Mouse (Mus musculus) forebrain, embryonic 10.5 days (tissue): Measurements from ENCODE around the gene Tmcc1. TPM values are rescaled to one million over a fixed set of nuclear protein-coding genes. Genes with fewer than 3 reads are reported as not detected.

ENCODE experiments used
- DNase-seq: peaks from one replicate; pipeline ENCODE4 v3.0.0-alpha.2; 2017; ENCODE audit warnings: low spot score; ENCODE audit errors: extremely low spot score
- H3K27ac ChIP-seq: fragments of 300-500 bp; sonication (generic); 2 replicates; pipeline ENCODE4 v1.5.1; 2016; ENCODE audit warnings: mild to moderate bottlenecking
- H3K27me3 ChIP-seq: fragments of 300-500 bp; sonication (generic); 2 replicates; pipeline ENCODE4 v1.6.1; 2016; ENCODE audit warnings: mild to moderate bottlenecking; ENCODE audit not compliant: poor library complexity, severe bottlenecking
- H3K36me3 ChIP-seq: fragments of 300-500 bp; sonication (generic); replicated peaks from 2 replicates; pipeline ENCODE4 v1.6.1; 2016; ENCODE audit warnings: mild to moderate bottlenecking, moderate library complexity
- H3K4me1 ChIP-seq: fragments of 300-500 bp; sonication (generic); 2 replicates; pipeline ENCODE4 v1.6.1; 2016
- H3K4me3 ChIP-seq: fragments of 300-500 bp; sonication (generic); 2 replicates; pipeline ENCODE4 v1.5.1; 2016; ENCODE audit warnings: mild to moderate bottlenecking, moderate library complexity
- H3K9me3 ChIP-seq: fragments of 300-500 bp; sonication (generic); 2 replicates; pipeline ENCODE4 v1.6.1; 2016; ENCODE audit warnings: mild to moderate bottlenecking, moderate library complexity
- WGBS: fragments of 180-500 bp; shearing (Covaris S2); methylation state at CpG from one replicate; pipeline ENCODE4 v1.1.7; 2016; 5-methylcytosine and 5-hydroxymethylcytosine counted together
- polyA plus RNA-seq: library from polyadenylated mRNA; unstranded; fragments of >200 nt; fragmentation: Nextera tagmentation; extraction: Ambion mirVana; gene quantifications from 2 replicates; pipeline ENCODE4 v1.2.1, GENCODE M21; 2016

Tmcc1 gene
- polyA plus RNA-seq, 1 experiment from 2014 or later = 16.2 TPM

- peak overlapping the region; percentile 4; the same call in 1 of the 2 replicates for H3K27ac ChIP-seq
- no peaks in the 10 kb centered on the region for H3K9me3 ChIP-seq
- H3K36me3 ChIP-seq = no peaks in the 10 kb centered on the region
- H3K4me1 ChIP-seq = peaks cover 31% of the 10 kb centered on the region
- no peak overlapping the region for H3K4me3 ChIP-seq
- DNase-seq = no peak
- no peaks in the 10 kb centered on the region for H3K27me3 ChIP-seq
- 89% methylated on average over 15 of the region's 15 CpGs for WGBS
Measured at GRCm38 (mm10) chr6:115977810-115978209, 215.5 kb downstream of the Tmcc1 start.

- Histone ChIP-seq H3K4me1 (peaks cover 33% of the 10 kb centered on the region), H3K4me3 (no peak overlapping the region), H3K27me3 (no peaks in the 10 kb centered on the region), H3K27ac (no peak overlapping the region), H3K36me3 (no peaks in the 10 kb centered on the region), H3K9me3 (no peaks in the 10 kb centered on the region)
- WGBS = 89% methylated on average over 8 of the region's 8 CpGs
- no peak for DNase-seq
Measured at GRCm38 (mm10) chr6:115975606-115976005, 217.7 kb downstream of the Tmcc1 start.

GRCm38 (mm10) chr6:115973881-115974662 is 219.2 kb downstream of the Tmcc1 start:
- H3K27me3 ChIP-seq = no peaks in the 10 kb centered on the region
- DNase-seq = no peak
- H3K36me3 ChIP-seq = no peaks in the 10 kb centered on the region
- no peaks in the 10 kb centered on the region for H3K9me3 ChIP-seq
- 89% methylated on average over 16 of the region's 16 CpGs for WGBS
- 0 out of 2 replicates have a peak overlapping the region, but pooled peaks have one; percentile 15 for H3K27ac ChIP-seq
- H3K4me3 ChIP-seq = no peak overlapping the region
- peaks cover 28% of the 10 kb centered on the region for H3K4me1 ChIP-seq

- no peaks in the 10 kb centered on the region for H3K27me3 ChIP-seq
- H3K4me1 ChIP-seq = peaks cover 33% of the 10 kb centered on the region
- H3K27ac ChIP-seq = no peak overlapping the region
- no peak overlapping the region for H3K4me3 ChIP-seq
- WGBS = 86% methylated on average over 15 of the region's 15 CpGs
- no peak for DNase-seq
- no peaks in the 10 kb centered on the region for H3K9me3 ChIP-seq
- no peaks in the 10 kb centered on the region for H3K36me3 ChIP-seq
Measured at GRCm38 (mm10) chr6:115973139-115973875, 220.0 kb downstream of the Tmcc1 start.

- H3K27ac ChIP-seq = peak overlapping the region; percentile 31; the same call in 1 of the 2 replicates
- H3K9me3 ChIP-seq = no peaks in the 10 kb centered on the region
- no peak overlapping the region for H3K4me3 ChIP-seq
- H3K36me3 ChIP-seq = no peaks in the 10 kb centered on the region
- WGBS = 77% methylated on average over 7 of the region's 7 CpGs
- no peak for DNase-seq
- peaks cover 41% of the 10 kb centered on the region for H3K4me1 ChIP-seq
- no peaks in the 10 kb centered on the region for H3K27me3 ChIP-seq
Measured at GRCm38 (mm10) chr6:115972083-115972764, 221.1 kb downstream of the Tmcc1 start.

GRCm38 (mm10) chr6:115971273-115972060 is 221.8 kb downstream of the Tmcc1 start:
- Histone ChIP-seq H3K4me1 (peaks cover 41% of the 10 kb centered on the region), H3K36me3 (0 out of 2 replicates have a peak, but pooled peaks cover 2% of the 10 kb centered on the region), H3K27me3 (no peaks in the 10 kb centered on the region), H3K9me3 (no peaks in the 10 kb centered on the region), H3K4me3 (no peak overlapping the region), H3K27ac (peak overlapping the region; percentile 31; the same call in 1 of the 2 replicates)
- DNase-seq = no peak
- 84% methylated on average over 13 of the region's 13 CpGs for WGBS

GRCm38 (mm10) chr6:115969952-115970351 is 223.3 kb downstream of the Tmcc1 start:
- no peak for DNase-seq
- Histone ChIP-seq H3K9me3 (no peaks in the 10 kb centered on the region), H3K27me3 (no peaks in the 10 kb centered on the region), H3K27ac (no peak overlapping the region), H3K4me3 (no peak overlapping the region), H3K36me3 (0 out of 2 replicates have a peak, but pooled peaks cover 2% of the 10 kb centered on the region), H3K4me1 (peaks cover 38% of the 10 kb centered on the region)
- 60% methylated on average over 5 of the region's 6 CpGs for WGBS

GRCm38 (mm10) chr6:115969103-115969502 is 224.2 kb downstream of the Tmcc1 start:
- WGBS = 78% methylated on average over 9 of the region's 9 CpGs

GRCm38 (mm10) chr6:115968700-115969099 is 224.6 kb downstream of the Tmcc1 start:
- H3K9me3 ChIP-seq = no peaks in the 10 kb centered on the region
- H3K27me3 ChIP-seq = peaks cover 5% of the 10 kb centered on the region
- DNase-seq = no peak
- H3K4me3 ChIP-seq = no peak overlapping the region
- peaks cover 31% of the 10 kb centered on the region for H3K4me1 ChIP-seq
- H3K36me3 ChIP-seq = 0 out of 2 replicates have a peak, but pooled peaks cover 2% of the 10 kb centered on the region
- peak overlapping the region; percentile 63 for H3K27ac ChIP-seq
- WGBS = 75% methylated on average over 6 of the region's 6 CpGs

More at GRCm38 (mm10) chr6:115969103-115969502, 224.2 kb downstream of the Tmcc1 start:
- 0 out of 2 replicates have a peak, but pooled peaks cover 2% of the 10 kb centered on the region for H3K36me3 ChIP-seq
- H3K9me3 ChIP-seq = no peaks in the 10 kb centered on the region
- no peak for DNase-seq
- peaks cover under 1% of the 10 kb centered on the region; the same call in 1 of the 2 replicates for H3K27me3 ChIP-seq
- H3K27ac ChIP-seq = peak overlapping the region; percentile 63; the same call in 1 of the 2 replicates
- H3K4me3 ChIP-seq = no peak overlapping the region
- peaks cover 34% of the 10 kb centered on the region for H3K4me1 ChIP-seq
